Mouse (Mus musculus) frontal cortex, postnatal 10 days (tissue): ENCODE results near the gene Tubgcp3.
A peak's percentile ranks its signal among the peaks of the same experiment; 100 is the strongest.
"Not testable (repeated sequence)": the region's sequence is repeated elsewhere in the genome, so short reads cannot be mapped to it uniquely, and the experiment has no call there.

Experiments
- DNase-seq, 2 experiments: peaks; one replicate each; pipeline ENCODE4 v3.0.0; 2022; ENCODE audit warnings: low spot score in 2 of 2, mixed read lengths in 1 of 2

The Tubgcp3 gene

GRCm38 (mm10) chr8:12641527-12641926 is 30.5 kb downstream of the Tubgcp3 start:
- DNase-seq = no peak

- DNase-seq = no peak
Measured at GRCm38 (mm10) chr8:12638446-12638845, 33.6 kb downstream of the Tubgcp3 start.

- no peak for DNase-seq
Measured at GRCm38 (mm10) chr8:12635366-12635765, 36.7 kb downstream of the Tubgcp3 start.

- DNase-seq = peak in 1 of 2 experiments; percentile 44
Measured at GRCm38 (mm10) chr8:12629079-12629478, 43.0 kb downstream of the Tubgcp3 start.

- no peak for DNase-seq
Measured at GRCm38 (mm10) chr8:12625890-12626289, 46.2 kb downstream of the Tubgcp3 start.

DNA sequence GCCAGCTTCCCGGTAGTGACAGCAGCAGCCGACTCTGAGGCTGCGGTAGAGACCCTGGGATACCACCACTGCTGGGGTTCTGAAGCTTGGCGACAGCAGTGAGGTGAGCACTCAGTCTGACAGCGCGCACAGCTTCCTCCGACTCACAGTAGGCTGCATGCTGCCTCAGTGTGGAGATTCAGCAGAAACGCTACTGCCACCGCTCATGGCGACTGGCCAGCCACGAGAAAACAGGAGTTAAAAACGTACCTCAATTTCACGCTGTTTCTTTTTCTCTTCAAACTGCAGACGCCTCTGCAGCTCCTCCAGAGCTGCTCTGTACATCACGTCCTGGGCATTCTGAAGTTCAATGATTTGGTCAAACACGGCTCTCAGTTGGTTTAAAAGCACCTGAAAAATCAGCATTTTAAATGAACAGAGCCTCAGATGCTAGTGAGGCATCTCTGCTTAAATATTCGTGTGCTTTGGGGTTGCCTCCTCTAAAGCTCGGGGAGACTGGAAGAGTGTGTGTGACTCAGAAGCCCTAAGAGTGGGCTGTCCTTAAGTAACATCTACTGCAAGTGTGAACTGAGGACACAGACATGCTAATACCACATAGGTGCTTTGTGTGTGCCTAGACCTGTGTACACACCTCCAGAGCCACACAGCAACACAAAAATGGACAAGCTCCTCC is 50.4 kb downstream of the Tubgcp3 start:
- DNase-seq = no peak

- not testable (repeated sequence) for DNase-seq
Measured at GRCm38 (mm10) chr8:12617369-12617768, 54.7 kb downstream of the Tubgcp3 start.

GRCm38 (mm10) chr8:12613201-12613600 is 58.8 kb downstream of the Tubgcp3 start:
- no peak for DNase-seq

DNA sequence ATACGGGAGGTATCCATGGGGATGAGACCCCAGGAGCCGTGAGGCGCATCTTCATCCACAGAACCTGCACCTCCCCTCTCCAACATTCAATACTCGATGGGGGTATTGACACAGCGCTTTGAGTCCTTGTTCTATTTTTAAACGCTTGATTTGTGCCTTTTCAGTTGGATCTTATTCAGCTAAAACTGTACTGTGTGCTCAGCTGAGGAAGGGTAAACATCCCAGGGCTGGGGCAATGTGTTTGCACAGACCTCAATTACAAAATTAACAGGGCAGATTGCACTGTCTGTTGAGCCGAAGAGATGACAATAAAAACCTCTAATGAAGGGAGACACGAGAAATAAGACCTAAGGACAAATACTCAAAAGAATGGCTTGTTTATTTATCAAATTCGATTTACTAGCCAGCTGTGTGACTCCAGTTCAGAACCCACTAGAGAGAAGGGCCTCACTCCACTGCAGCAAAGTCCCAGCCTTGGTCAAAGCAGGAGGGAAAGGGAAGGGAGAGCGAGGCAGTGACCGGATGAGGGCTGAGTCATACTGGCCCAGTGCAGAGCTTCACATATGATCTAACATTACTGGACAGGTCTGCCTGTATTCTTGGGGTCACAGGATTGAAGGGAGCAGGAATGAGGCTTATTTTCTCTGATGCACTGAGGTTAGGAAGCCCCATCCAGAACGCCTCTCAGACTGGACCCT is 62.1 kb downstream of the Tubgcp3 start:
- no peak for DNase-seq

DNA sequence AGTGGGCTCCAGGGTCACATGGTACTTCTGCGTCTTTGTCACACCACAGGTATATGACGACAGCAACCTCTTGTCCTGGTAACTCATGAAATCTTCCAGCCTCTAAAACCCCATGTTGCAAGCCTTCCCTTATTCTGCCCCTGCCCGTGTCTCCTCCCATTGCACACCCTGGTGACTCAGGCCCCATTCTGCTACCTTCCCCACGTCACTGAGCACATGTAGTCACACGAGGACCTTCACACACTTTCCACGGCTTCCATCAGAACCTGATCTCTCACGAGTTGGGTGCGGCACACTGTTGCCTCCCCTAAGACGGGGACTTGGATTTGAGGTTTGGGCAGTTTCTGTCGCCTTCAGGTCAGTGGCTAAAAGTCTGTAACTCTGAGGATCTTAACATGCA is 63.2 kb downstream of the Tubgcp3 start:
- no peak for DNase-seq

GRCm38 (mm10) chr8:12607223-12607622 is 64.8 kb downstream of the Tubgcp3 start:
- DNase-seq = peak; percentile 32 to 76

GRCm38 (mm10) chr8:12583785-12584184 is 88.3 kb downstream of the Tubgcp3 start:
- no peak for DNase-seq

DNA sequence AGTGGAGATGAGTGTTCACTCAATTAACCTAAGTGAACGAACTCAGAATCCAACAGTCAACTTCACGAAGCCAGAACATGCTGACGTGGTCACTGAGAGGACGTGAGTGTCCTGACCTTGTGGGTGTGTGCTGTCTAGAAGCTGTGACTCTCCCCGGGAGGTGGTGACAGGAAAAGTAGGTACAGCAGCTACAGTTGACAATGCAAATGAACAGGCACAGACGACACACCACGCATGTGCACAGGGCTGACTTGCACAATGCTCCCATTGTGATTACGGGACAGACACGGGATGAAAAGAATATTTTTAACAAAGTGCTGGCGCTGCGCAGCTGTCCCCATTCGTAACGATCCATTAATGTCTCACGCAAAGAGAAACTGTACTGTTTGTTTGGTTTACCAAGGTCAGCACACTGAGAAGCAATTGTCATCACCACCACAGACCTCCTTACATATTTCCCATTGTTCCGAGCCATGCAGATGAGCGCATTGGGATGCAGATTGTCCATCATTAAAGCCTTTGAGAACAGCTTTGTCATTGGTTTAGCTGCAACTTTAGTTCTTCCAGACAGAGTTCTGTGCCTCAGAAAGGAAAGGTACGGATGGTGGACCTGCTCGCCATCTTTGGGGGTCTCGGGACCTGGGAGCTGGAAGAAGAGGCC is 92.6 kb downstream of the Tubgcp3 start:
- not testable (repeated sequence) for DNase-seq

DNA sequence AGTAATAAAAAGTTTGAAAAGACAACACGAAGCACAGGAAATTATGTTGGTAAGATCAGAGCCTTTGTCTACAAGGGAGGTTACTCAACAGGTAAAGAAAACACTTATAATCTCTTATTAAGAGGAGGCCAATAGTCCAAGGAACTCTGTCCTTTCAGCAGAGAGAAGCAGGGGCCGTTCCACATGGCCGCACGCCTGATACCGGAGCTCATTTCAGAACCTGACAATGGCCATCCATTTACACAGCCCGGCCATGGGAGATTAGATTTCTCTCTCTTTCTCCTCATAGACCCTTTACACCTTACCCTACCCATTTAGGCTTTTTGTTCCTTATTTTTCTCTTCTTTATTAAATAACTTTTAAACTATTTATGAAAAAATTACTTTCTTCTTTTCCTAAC is 95.3 kb downstream of the Tubgcp3 start:
- no peak for DNase-seq

DNA sequence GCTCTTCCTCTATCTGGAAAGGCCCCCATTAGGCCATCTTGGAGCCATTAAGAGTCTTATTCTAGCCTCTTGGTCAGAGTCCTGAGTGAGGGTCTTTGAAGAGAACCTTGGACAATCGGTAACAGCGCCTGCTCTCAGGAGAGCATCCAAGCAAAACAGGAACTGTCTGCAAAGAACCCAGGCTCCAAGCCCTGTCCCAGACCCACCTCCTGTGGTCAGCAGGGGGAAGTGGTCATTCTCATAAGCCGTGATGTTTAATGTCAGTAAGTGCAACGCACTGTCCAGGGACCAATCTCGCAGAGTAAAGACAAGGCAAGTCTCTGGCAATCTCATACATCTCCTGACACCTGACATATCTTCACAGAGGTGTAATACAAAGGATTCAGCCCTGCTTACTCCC is 96.0 kb downstream of the Tubgcp3 start:
- DNase-seq = no peak

- no peak for DNase-seq
Measured at GRCm38 (mm10) chr8:12572814-12573534, 99.1 kb downstream of the Tubgcp3 start, which contains the start of gene Spaca7. Gene Spaca7 (plus strand): TSS chr8:12573029.

DNA sequence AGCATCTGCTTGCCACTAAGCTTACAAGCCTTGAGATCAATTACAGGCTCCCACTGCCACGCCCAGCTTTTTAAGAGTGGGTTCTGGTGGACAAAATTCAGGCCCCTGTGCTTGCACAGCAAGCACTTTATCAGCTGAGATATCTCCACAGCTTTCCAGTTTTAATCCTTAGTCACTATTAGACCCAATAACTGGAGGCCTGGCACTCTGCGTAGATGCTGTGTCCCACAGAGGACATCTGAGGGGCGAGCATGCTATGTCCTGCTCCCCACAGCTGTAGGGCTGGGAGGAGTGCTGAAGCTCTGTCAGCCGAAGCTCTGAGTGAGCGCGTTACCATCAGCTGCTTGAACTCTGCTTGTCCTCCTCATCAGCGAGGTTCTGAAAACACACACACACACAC is 105.5 kb downstream of the Tubgcp3 start:
- no peak for DNase-seq

DNA sequence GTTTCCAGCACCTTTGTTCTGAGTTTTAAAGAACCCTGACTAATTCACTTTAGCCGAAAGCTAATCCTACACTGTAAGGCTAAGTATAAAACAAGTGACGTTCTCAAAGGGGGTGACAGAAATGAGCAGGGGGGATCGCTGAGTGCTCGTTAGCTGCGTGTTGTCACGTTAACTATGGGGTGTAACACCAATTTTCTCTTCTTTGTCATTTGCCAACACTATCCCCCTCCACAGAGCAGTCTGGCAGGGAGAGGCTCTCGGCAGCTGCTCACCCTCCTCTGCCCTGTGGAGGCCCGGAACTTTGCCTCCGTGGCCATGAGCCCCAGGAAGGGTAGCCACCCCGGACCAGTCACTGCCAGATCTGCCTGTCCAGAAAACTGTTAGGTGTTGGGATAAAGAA is 106.6 kb downstream of the Tubgcp3 start:
- DNase-seq = no peak

DNA sequence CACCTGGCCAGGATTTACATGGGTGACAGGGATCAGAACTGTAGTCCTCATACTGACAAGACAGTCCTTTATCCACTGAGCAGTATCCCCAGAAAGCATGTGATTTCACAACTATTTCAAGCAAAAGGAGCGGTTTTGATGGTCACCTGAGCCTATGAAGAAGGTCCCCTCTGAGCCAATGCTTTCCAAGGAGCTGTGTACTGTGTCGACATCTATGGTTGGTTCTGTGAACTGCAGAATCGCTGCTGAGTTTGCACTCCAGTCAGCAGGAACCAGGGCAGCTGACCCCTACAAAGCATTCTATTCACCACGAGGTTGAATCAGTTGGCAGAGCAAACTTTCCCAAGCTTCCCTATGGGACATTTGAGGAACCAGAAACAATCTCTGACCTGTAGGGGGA is 107.7 kb downstream of the Tubgcp3 start:
- peak in 1 of 2 experiments; percentile 45 for DNase-seq
